Comparison of ENCODE assay signal across 10 mouse cellular contexts in the genomic region with DNA sequence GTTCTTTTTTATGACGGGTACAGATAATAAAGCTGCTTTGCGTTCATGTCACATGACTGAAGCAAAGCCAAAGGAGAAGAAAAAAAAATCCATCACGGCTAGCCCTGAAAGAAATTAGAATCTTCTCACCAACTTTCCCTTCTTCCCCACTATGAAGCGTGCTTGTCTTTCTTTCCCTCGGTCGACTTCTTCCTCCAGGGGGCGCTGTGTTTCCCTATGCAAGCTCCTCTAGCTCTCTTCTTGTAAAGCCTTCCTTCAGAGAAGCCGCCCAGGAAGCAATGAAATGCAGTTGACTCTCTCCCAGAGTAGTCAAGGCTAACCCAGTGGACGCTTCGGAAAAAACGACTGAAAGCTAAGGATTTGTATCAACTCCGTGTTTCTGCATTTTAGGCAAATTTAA.
DNase-seq lines count a peak whose midpoint lies in the region; ATAC-seq and TF ChIP-seq lines count a peak whose summit lies in the region.
"Had no signal": no experiment of that assay in that cellular context is flagged by ENCODE, and none has a peak within 500 bp of the region (broad histone marks: within the 10 kb centered on the region; RNA-seq: fewer than 3 reads in every experiment).

No protein-coding gene starts in this region.

- H3K27ac ChIP-seq in gastrocnemius, adult 2 months = no peak overlapping the region
- no peak overlapping the region for H3K27ac ChIP-seq in liver, embryonic 14.5 days
- H3K27ac ChIP-seq: hindbrain, embryonic 15.5 days had no signal

- peak; percentile 49 for TF ChIP-seq CTCF in gastrocnemius, adult 2 months (IDR thresholded peaks at IDR 0.05)
- peak; percentile 41; the same call in 1 of the 2 replicates for TF ChIP-seq CTCF in brain, embryonic 14.5 days (IDR thresholded peaks at IDR 0.05; ENCODE audit: borderline replicate concordance, extremely low read depth, insufficient read depth, insufficient read length)
- TF ChIP-seq CTCF in liver, embryonic 14.5 days (IDR thresholded peaks at IDR 0.05; ENCODE audit: low read depth) = peak; percentile 73

- WGBS in liver, embryonic 14.5 days (ENCODE audit: insufficient replicate concordance) = 35% methylated on average over 12 of the region's 12 CpGs

- DNase-seq in gastrocnemius, adult 2 months = no peak
- DNase-seq in gastrocnemius, postnatal 25 days = no peak
- peak; percentile 33 for DNase-seq in ovary, postnatal 36 days (ENCODE audit: low spot score)
- no peak for DNase-seq in ovary, adult 18-20 months (ENCODE audit: low spot score)
- DNase-seq in brain, embryonic 14.5 days (ENCODE audit: low read depth) = peak; percentile 45
- peak; percentile 31 to 53 (median 33) for DNase-seq in liver, embryonic 14.5 days (ENCODE audit: low read depth in 3 of 3, low spot score in 3 of 3)
- peak; percentile 84 for DNase-seq in thymus, postnatal 14 days
- no peak for DNase-seq in layer of hippocampus, adult 9-11 months

- H3K4me1 ChIP-seq in liver, embryonic 14.5 days (replicated peaks; ENCODE audit: control insufficient read depth in 2 of 2, insufficient read depth in 2 of 2, low read length in 1 of 2) = peaks cover 5 to 15% of the 10 kb centered on the region in 2 experiments

- H3K9me3 ChIP-seq in liver, embryonic 14.5 days (ENCODE audit: control insufficient read depth, low read length) = no peaks in the 10 kb centered on the region
- H3K9me3 ChIP-seq: hindbrain, embryonic 15.5 days had no signal

- H3K36me3 ChIP-seq in liver, embryonic 14.5 days (replicated peaks; ENCODE audit: control insufficient read depth, insufficient read depth, low read depth) = no peaks in the 10 kb centered on the region
- H3K36me3 ChIP-seq: hindbrain, embryonic 15.5 days had no signal

- no peaks in the 10 kb centered on the region for H3K27me3 ChIP-seq in liver, embryonic 14.5 days (ENCODE audit: control insufficient read depth, insufficient read depth, low read length)
- H3K27me3 ChIP-seq: hindbrain, embryonic 15.5 days had no signal

- no peak for ATAC-seq in liver, embryonic 14.5 days (ENCODE audit: insufficient read depth)

- no peak overlapping the region for H3K4me3 ChIP-seq in gastrocnemius, adult 2 months
- H3K4me3 ChIP-seq in liver, embryonic 14.5 days (ENCODE audit: insufficient read depth in 1 of 2, low read depth in 2 of 2, low read length in 2 of 2) = no peak overlapping the region
- H3K4me3 ChIP-seq: hindbrain, embryonic 15.5 days; myocyte had no signal

- intact Hi-C loops in gastrocnemius, adult 2 months (cut with DNase I) = loop anchor here (10.0 kb wide), 1 partner anchor 98 kb away; no protein-coding TSS in a partner anchor

- TF ChIP-seq POLR2A in brain, embryonic 14.5 days (IDR thresholded peaks at IDR 0.05; ENCODE audit: borderline replicate concordance, extremely low read depth, insufficient read depth, insufficient read length, poor library complexity, severe bottlenecking) = no peak

- H3K4me2 ChIP-seq in liver, embryonic 14.5 days (ENCODE audit: low read depth) = no peak overlapping the region
- H3K4me2 ChIP-seq: hindbrain, embryonic 15.5 days had no signal

- no peak for TF ChIP-seq EP300 in liver, embryonic 14.5 days (IDR thresholded peaks at IDR 0.05; ENCODE audit: low read depth)

- no peak overlapping the region for H3K9ac ChIP-seq in liver, embryonic 14.5 days (replicated peaks)
- H3K9ac ChIP-seq: hindbrain, embryonic 15.5 days had no signal

Comparison
In these comparisons a context has a peak if more than half of its experiments do, and no peak if none do; other contexts are left out.
1. DNase-seq: peak in ovary, postnatal 36 days (single experiment), brain, embryonic 14.5 days (single experiment), liver, embryonic 14.5 days (3 of 3) and thymus, postnatal 14 days (single experiment); none in gastrocnemius, adult 2 months (single experiment), gastrocnemius, postnatal 25 days (single experiment), ovary, adult 18-20 months (single experiment) and layer of hippocampus, adult 9-11 months (single experiment).
2. Peak in every context shown above with its lines, with median percentiles within 50 percentile points of each other: CTCF ChIP-seq.